18 mouse cellular contexts compared by ENCODE assay signal in genomic region chr8:79113533-79113932, GRCm38 (mm10).
A peak's percentile ranks its signal among the peaks of the same experiment; 100 is the strongest.
DNase-seq lines count a peak whose midpoint lies in the region; ATAC-seq and TF ChIP-seq lines count a peak whose summit lies in the region.
"Had no signal": no experiment of that assay in that cellular context is flagged by ENCODE, and none has a peak within 500 bp of the region (broad histone marks: within the 10 kb centered on the region; RNA-seq: fewer than 3 reads in every experiment).

No protein-coding gene starts in this region.

- no peak overlapping the region for H3K4me3 ChIP-seq in kidney, embryonic 15.5 days (replicated peaks)
- H3K4me3 ChIP-seq in kidney, postnatal 0 days (replicated peaks; ENCODE audit: low read depth, low read length) = no peak overlapping the region
- H3K4me3 ChIP-seq: embryonic facial prominence, embryonic 10.5 days; embryonic facial prominence, embryonic 12.5 days; forebrain, embryonic 13.5 days; forebrain, embryonic 15.5 days had no signal

- DNase-seq in kidney, postnatal 25 days = no peak
- DNase-seq in kidney, postnatal 0 days (ENCODE audit: low spot score) = peak; percentile 34
- no peak for DNase-seq in kidney, adult 8-10 months
- no peak for DNase-seq in cerebellum, postnatal 36 days
- DNase-seq: adrenal gland, adult 2 months; adrenal gland, postnatal 10 days; adrenal gland, postnatal 25 days; cerebellum, adult 11 months; cerebellum, adult 18-20 months; cerebellum, adult 8-10 months; cerebellum, adult 9-11 months; cerebellum, postnatal 14 days; forebrain, postnatal 0 days had no signal

- no peak overlapping the region for H3K4me2 ChIP-seq in kidney, embryonic 15.5 days
- H3K4me2 ChIP-seq in kidney, postnatal 0 days (ENCODE audit: low read length) = no peak overlapping the region
- H3K4me2 ChIP-seq: embryonic facial prominence, embryonic 12.5 days; forebrain, embryonic 13.5 days; forebrain, embryonic 15.5 days had no signal

- H3K9ac ChIP-seq in kidney, embryonic 15.5 days = no peak overlapping the region
- H3K9ac ChIP-seq in kidney, postnatal 0 days (ENCODE audit: low read depth, low read length) = peak overlapping the region; percentile 18; the same call in 1 of the 2 replicates
- H3K9ac ChIP-seq: embryonic facial prominence, embryonic 12.5 days; forebrain, embryonic 13.5 days; forebrain, embryonic 15.5 days; forebrain, postnatal 0 days had no signal

- peaks cover 16% of the 10 kb centered on the region for H3K4me1 ChIP-seq in kidney, embryonic 15.5 days
- no peaks in the 10 kb centered on the region; the same call in 1 of the 2 replicates for H3K4me1 ChIP-seq in kidney, postnatal 0 days (replicated peaks; ENCODE audit: insufficient read depth, low read length)
- H3K4me1 ChIP-seq: embryonic facial prominence, embryonic 12.5 days; forebrain, embryonic 13.5 days; forebrain, embryonic 15.5 days had no signal

- H3K27me3 ChIP-seq in kidney, embryonic 15.5 days = no peaks in the 10 kb centered on the region
- H3K27me3 ChIP-seq in kidney, postnatal 0 days (ENCODE audit: insufficient read depth, low read length) = no peaks in the 10 kb centered on the region
- H3K27me3 ChIP-seq: embryonic facial prominence, embryonic 12.5 days; forebrain, embryonic 13.5 days; forebrain, embryonic 15.5 days had no signal

- ATAC-seq in kidney, embryonic 15.5 days (replicated peaks; ENCODE audit: low FRiP score) = peak; percentile 53; the same call in 1 of the 2 replicates
- no peak for ATAC-seq in kidney, postnatal 0 days (replicated peaks; ENCODE audit: low FRiP score, low read depth)
- ATAC-seq: forebrain, embryonic 13.5 days; forebrain, embryonic 15.5 days; forebrain, postnatal 0 days had no signal

- WGBS in kidney, embryonic 15.5 days = 57% methylated on average over 9 of the region's 9 CpGs
- WGBS in kidney, postnatal 0 days = 54% methylated on average over 9 of the region's 9 CpGs

- TF ChIP-seq CTCF in kidney, postnatal 0 days (IDR thresholded peaks at IDR 0.05; ENCODE audit: low read depth) = no peak

- H3K36me3 ChIP-seq in kidney, embryonic 15.5 days = peaks cover 13% of the 10 kb centered on the region
- H3K36me3 ChIP-seq in kidney, postnatal 0 days (ENCODE audit: insufficient read depth, low read length) = no peaks in the 10 kb centered on the region

- 0 out of 2 replicates have a peak overlapping the region, but pooled peaks have one; percentile 56 for H3K27ac ChIP-seq in kidney, embryonic 15.5 days
- peak overlapping the region; percentile 26 for H3K27ac ChIP-seq in kidney, postnatal 0 days
- H3K27ac ChIP-seq: embryonic facial prominence, embryonic 10.5 days; embryonic facial prominence, embryonic 12.5 days; forebrain, embryonic 13.5 days; forebrain, embryonic 15.5 days had no signal

- no peaks in the 10 kb centered on the region for H3K9me3 ChIP-seq in kidney, embryonic 15.5 days (replicated peaks)
- H3K9me3 ChIP-seq in kidney, postnatal 0 days (replicated peaks; ENCODE audit: low read length) = no peaks in the 10 kb centered on the region
- H3K9me3 ChIP-seq: embryonic facial prominence, embryonic 10.5 days; embryonic facial prominence, embryonic 12.5 days; forebrain, embryonic 13.5 days; forebrain, embryonic 15.5 days had no signal
